ENCODE assay signal across 14 mouse cellular contexts in the genomic region with DNA sequence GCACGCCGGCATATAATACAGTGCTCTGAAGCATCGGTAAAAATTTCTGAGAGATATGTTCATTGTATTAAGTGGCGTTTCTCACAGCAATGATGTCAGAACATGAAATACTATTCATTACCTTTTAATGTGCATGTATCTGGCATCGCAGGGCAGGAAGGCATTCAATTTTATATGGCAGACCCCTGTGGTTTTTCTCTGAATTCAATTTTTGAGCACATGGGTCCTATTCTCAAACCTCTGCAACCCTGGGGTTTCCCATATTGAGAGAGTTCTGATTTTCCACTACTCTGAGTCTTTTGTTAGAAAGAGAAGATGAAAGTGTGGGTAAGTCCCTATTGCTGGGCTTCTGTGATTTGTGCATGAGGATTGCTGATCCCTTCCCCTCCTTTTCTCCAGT.
"Had no signal": no experiment of that assay in that cellular context is flagged by ENCODE, and none has a peak within 500 bp of the region (broad histone marks: within the 10 kb centered on the region; RNA-seq: fewer than 3 reads in every experiment).

No protein-coding gene starts in this region.

- ATAC-seq: liver, embryonic 12.5 days had no signal

- H3K4me1 ChIP-seq: limb, embryonic 15.5 days; liver, embryonic 12.5 days; midbrain, embryonic 12.5 days had no signal

- H3K9me3 ChIP-seq: limb, embryonic 15.5 days; liver, embryonic 12.5 days; midbrain, embryonic 12.5 days had no signal

- H3K4me3 ChIP-seq: limb, embryonic 15.5 days; liver, embryonic 12.5 days; midbrain, embryonic 12.5 days had no signal

- H3K27me3 ChIP-seq: limb, embryonic 15.5 days; liver, embryonic 12.5 days; midbrain, embryonic 12.5 days had no signal

- H3K27ac ChIP-seq: kidney, postnatal 0 days; limb, embryonic 15.5 days; liver, embryonic 12.5 days; midbrain, embryonic 12.5 days; stomach, postnatal 0 days had no signal

- H3K36me3 ChIP-seq: limb, embryonic 15.5 days; liver, embryonic 12.5 days; midbrain, embryonic 12.5 days had no signal

- H3K9ac ChIP-seq: limb, embryonic 15.5 days; liver, embryonic 12.5 days; lung, embryonic 14.5 days; midbrain, embryonic 12.5 days had no signal

- DNase-seq: kidney, adult 11 months; kidney, adult 9 months; kidney, postnatal 36 days; layer of hippocampus, adult 9-11 months; layer of hippocampus, postnatal 36 days; lung, embryonic 14.5 days; lung, postnatal 10 days; lung, postnatal 4 days; thymus, postnatal 4 days had no signal

- H3K4me2 ChIP-seq: limb, embryonic 15.5 days; liver, embryonic 12.5 days; lung, embryonic 14.5 days; midbrain, embryonic 12.5 days had no signal
